Mouse (Mus musculus): ENCODE measurements at regions not wholly inside any gene's neighbourhood (a gene's known extent, or its start where the extent isn't known, plus 50 kb on each side); places are given as distances from the start of the nearest gene placed in this dataset.

DNA sequence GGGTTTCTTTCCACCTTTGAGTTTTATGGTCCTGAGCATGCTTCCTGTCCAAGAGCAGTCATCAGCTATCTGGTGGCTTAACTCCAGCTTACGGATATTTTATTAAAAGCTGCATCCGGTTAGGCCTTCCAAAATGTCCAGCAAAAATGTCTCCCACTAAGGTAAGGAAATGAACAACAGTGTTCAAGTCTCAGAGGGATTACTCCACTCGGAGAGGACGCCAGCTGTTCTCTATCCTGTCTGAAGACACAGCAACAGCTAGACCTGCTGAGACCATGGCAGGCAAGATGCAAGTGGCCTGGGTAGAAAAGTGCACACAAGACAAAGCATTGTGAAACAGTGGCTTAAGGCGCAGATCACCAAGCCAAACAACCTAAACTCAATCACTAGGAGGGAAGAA is 479.9 kb downstream of the Tns1 start:
- TF ChIP-seq GATA1 (IDR thresholded peaks at IDR 0.05; ENCODE audit: borderline replicate concordance, low read length) (no peak), CTCF (IDR thresholded peaks at IDR 0.05; ENCODE audit: low read depth, low read length) (no peak), POLR2AphosphoS5 (IDR thresholded peaks at IDR 0.05; ENCODE audit: insufficient replicate concordance, low read depth, low read length) (no peak), TAL1 (conservative IDR thresholded peaks at IDR 0.05; ENCODE audit: low read depth, low read length) (no peak), GATA2 (IDR thresholded peaks at IDR 0.05; ENCODE audit: borderline replicate concordance, low read depth, low read length) (no peak)
